Mouse (Mus musculus) MEL (cell line): ENCODE results near the gene Srgn. TPM values are rescaled to one million over a fixed set of nuclear protein-coding genes. Genes with fewer than 3 reads are reported as not detected.

ENCODE experiments used
- DNase-seq: peaks from one replicate; pipeline ENCODE4 v3.0.0; 2011; ENCODE audit warnings: low read depth, low spot score
- H3K27ac ChIP-seq: 2 replicates; pipeline ENCODE4 v1.5.1; 2012; ENCODE audit warnings: low read depth, mild to moderate bottlenecking, control low read depth, low read length, moderate library complexity; ENCODE audit not compliant: control insufficient read depth
- H3K27me3 ChIP-seq, 2 experiments: fragments of 150-350 bp in 1 of 2; sonication (generic) in 1 of 2; 2 replicates each; pipeline ENCODE4 v1.6.1; 2012; ENCODE audit warnings: low read length in 2 of 2, mild to moderate bottlenecking in 2 of 2, improper control_type of control experiment in 1 of 2, moderate library complexity in 1 of 2; ENCODE audit not compliant: insufficient read depth in 2 of 2, control insufficient read depth in 1 of 2
- H3K36me3 ChIP-seq, 2 experiments: 2 replicates each; pipeline ENCODE4 v1.6.1; 2012 to 2014; ENCODE audit warnings: low read length in 2 of 2, improper control_type of control experiment in 1 of 2, inconsistent platforms in 1 of 2, mild to moderate bottlenecking in 1 of 2; ENCODE audit not compliant: insufficient read depth in 2 of 2, control insufficient read depth in 1 of 2
- H3K4me1 ChIP-seq, 2 experiments: fragments of 150-350 bp in 1 of 2; sonication (generic) in 1 of 2; 2 replicates each; pipeline ENCODE4 v1.6.1; 2012; ENCODE audit warnings: low read length in 2 of 2, improper control_type of control experiment in 1 of 2, mild to moderate bottlenecking in 1 of 2; ENCODE audit not compliant: insufficient read depth in 2 of 2, control insufficient read depth in 1 of 2
- H3K4me3 ChIP-seq, 2 experiments: fragments of 150-350 bp in 1 of 2; sonication (generic) in 1 of 2; 2 replicates each; pipeline ENCODE4 v1.5.1; 2012; ENCODE audit warnings: low read depth in 2 of 2, low read length in 2 of 2, mild to moderate bottlenecking in 2 of 2, moderate library complexity in 2 of 2, control low read depth in 1 of 2, improper control_type of control experiment in 1 of 2; ENCODE audit not compliant: control insufficient read depth in 1 of 2, insufficient read depth in 1 of 2
- H3K79me2 ChIP-seq: 2 replicates; pipeline ENCODE4 v1.6.1; 2012; ENCODE audit warnings: mild to moderate bottlenecking, low read length, moderate library complexity; ENCODE audit not compliant: control insufficient read depth, poor library complexity, insufficient read depth
- H3K9ac ChIP-seq: 2 replicates; pipeline ENCODE4 v1.6.1; 2012; ENCODE audit warnings: low read depth, mild to moderate bottlenecking, control low read depth, low read length, moderate library complexity; ENCODE audit not compliant: control insufficient read depth, poor library complexity, severe bottlenecking
- H3K9me3 ChIP-seq: fragments of 150-350 bp; sonication (generic); replicated peaks from 2 replicates; pipeline ENCODE4 v1.6.1; 2012; ENCODE audit warnings: mild to moderate bottlenecking, low read length, improper control_type of control experiment, moderate library complexity; ENCODE audit not compliant: insufficient read depth
- BHLHE40 ChIP-seq: IDR thresholded peaks from 2 replicates; pipeline ENCODE4 v1.6.1; 2012; ENCODE audit warnings: low read depth, mild to moderate bottlenecking, inconsistent platforms, low read length, improper control_type of control experiment, borderline replicate concordance
- CHD1 ChIP-seq: IDR thresholded peaks from 2 replicates; pipeline ENCODE4 v1.6.1; 2012; ENCODE audit warnings: low read depth, mild to moderate bottlenecking, inconsistent platforms, low read length, improper control_type of control experiment
- CHD2 ChIP-seq: IDR thresholded peaks from 2 replicates; pipeline ENCODE4 v1.6.1; 2011; ENCODE audit warnings: low read length, improper control_type of control experiment
- CTCF ChIP-seq, 3 experiments: IDR thresholded peaks in 2 of 3; conservative IDR thresholded peaks in 1 of 3; 2 replicates each; pipeline ENCODE4 v1.5.1; 2011 to 2012; ENCODE audit warnings: low read length in 3 of 3, low read depth in 2 of 3, mild to moderate bottlenecking in 2 of 3, improper control_type of control experiment in 1 of 3, inconsistent platforms in 1 of 3, mixed read lengths in 1 of 3, moderate library complexity in 1 of 3; ENCODE audit not compliant: control insufficient read depth in 1 of 3, insufficient read depth in 1 of 3, poor library complexity in 1 of 3, severe bottlenecking in 1 of 3
- E2F4 ChIP-seq: IDR thresholded peaks from 2 replicates; pipeline ENCODE4 v1.6.1; 2011; ENCODE audit warnings: low read depth, low read length, improper control_type of control experiment, borderline replicate concordance
- ELF1 ChIP-seq: IDR thresholded peaks from 2 replicates; pipeline ENCODE4 v1.6.1; 2014; ENCODE audit warnings: low read depth, mild to moderate bottlenecking, inconsistent platforms, low read length, improper control_type of control experiment, moderate library complexity
- EP300 ChIP-seq, 2 experiments: IDR thresholded peaks; 2 replicates each; pipeline ENCODE4 v1.6.1; 2011; ENCODE audit warnings: improper control_type of control experiment in 2 of 2, low read length in 2 of 2, low read depth in 1 of 2, mild to moderate bottlenecking in 1 of 2
- ETS1 ChIP-seq: IDR thresholded peaks from 2 replicates; pipeline ENCODE4 v1.6.1; 2012; ENCODE audit warnings: low read depth, mild to moderate bottlenecking, inconsistent platforms, low read length, improper control_type of control experiment, moderate library complexity
- GABPA ChIP-seq: IDR thresholded peaks from 2 replicates; pipeline ENCODE4 v1.6.1; 2012; ENCODE audit warnings: low read depth, mild to moderate bottlenecking, inconsistent platforms, low read length, improper control_type of control experiment, moderate library complexity
- GATA1 ChIP-seq: IDR thresholded peaks from 2 replicates; pipeline ENCODE4 v1.6.1; 2011; ENCODE audit warnings: low read depth, low read length, improper control_type of control experiment
- HCFC1 ChIP-seq: IDR thresholded peaks from 2 replicates; pipeline ENCODE4 v1.6.1; 2012; ENCODE audit warnings: low read depth, mild to moderate bottlenecking, inconsistent platforms, low read length, improper control_type of control experiment, moderate library complexity
- JUND ChIP-seq: IDR thresholded peaks from 2 replicates; pipeline ENCODE4 v1.6.1; 2011; ENCODE audit warnings: low read depth, mild to moderate bottlenecking, improper control_type of control experiment, low read length
- KAT2A ChIP-seq: conservative IDR thresholded peaks from 2 replicates; pipeline ENCODE4 v1.6.1; 2012; ENCODE audit warnings: low read depth, low read length, improper control_type of control experiment, inconsistent platforms
- MAFK ChIP-seq: IDR thresholded peaks from 2 replicates; pipeline ENCODE4 v1.6.1; 2011; ENCODE audit warnings: low read depth, mild to moderate bottlenecking, low read length, improper control_type of control experiment, borderline replicate concordance
- MAX ChIP-seq: IDR thresholded peaks from 2 replicates; pipeline ENCODE4 v1.6.1; 2011; ENCODE audit warnings: low read length, improper control_type of control experiment
- MAZ ChIP-seq: IDR thresholded peaks from 2 replicates; pipeline ENCODE4 v1.6.1; 2012; ENCODE audit warnings: low read depth, mild to moderate bottlenecking, inconsistent platforms, low read length, improper control_type of control experiment
- MEF2A ChIP-seq: IDR thresholded peaks from 2 replicates; pipeline ENCODE4 v1.6.1; 2014; ENCODE audit warnings: low read depth, mild to moderate bottlenecking, inconsistent platforms, low read length, improper control_type of control experiment; ENCODE audit not compliant: poor library complexity, insufficient replicate concordance, severe bottlenecking; ENCODE audit errors: extremely low read depth
- MXI1 ChIP-seq: IDR thresholded peaks from 2 replicates; pipeline ENCODE4 v1.6.1; 2011; ENCODE audit warnings: mild to moderate bottlenecking, low read depth, low read length, improper control_type of control experiment
- MYB ChIP-seq: IDR thresholded peaks from 2 replicates; pipeline ENCODE4 v1.6.1; 2011; ENCODE audit warnings: mild to moderate bottlenecking, low read depth, low read length, improper control_type of control experiment
- MYC ChIP-seq: IDR thresholded peaks from 2 replicates; pipeline ENCODE4 v1.6.1; 2011; ENCODE audit warnings: low read depth, mild to moderate bottlenecking, low read length, improper control_type of control experiment, moderate library complexity
- NELFE ChIP-seq: IDR thresholded peaks from 2 replicates; pipeline ENCODE4 v1.6.1; 2011; ENCODE audit warnings: low read depth, low read length, improper control_type of control experiment
- NRF1 ChIP-seq: IDR thresholded peaks from 2 replicates; pipeline ENCODE4 v1.6.1; 2014; ENCODE audit warnings: low read depth, mild to moderate bottlenecking, inconsistent platforms, low read length, improper control_type of control experiment, moderate library complexity; ENCODE audit not compliant: poor library complexity, insufficient read depth, severe bottlenecking
- POLR2A ChIP-seq, 2 experiments: IDR thresholded peaks; 2 replicates each; pipeline ENCODE4 v1.6.1; 2011 to 2012; ENCODE audit warnings: low read length in 2 of 2, mild to moderate bottlenecking in 2 of 2, control low read depth in 1 of 2, improper control_type of control experiment in 1 of 2, low read depth in 1 of 2, moderate library complexity in 1 of 2; ENCODE audit not compliant: control insufficient read depth in 1 of 2, insufficient read depth in 1 of 2, poor library complexity in 1 of 2
- POLR2AphosphoS2 ChIP-seq: IDR thresholded peaks from 2 replicates; pipeline ENCODE4 v1.6.1; 2011; ENCODE audit warnings: low read length, improper control_type of control experiment
- POLR2AphosphoS5 ChIP-seq: IDR thresholded peaks from 2 replicates; pipeline ENCODE4 v1.6.1; 2012; ENCODE audit warnings: low read depth, borderline replicate concordance, mild to moderate bottlenecking, inconsistent platforms, low read length, moderate library complexity, mixed read lengths
- RAD21 ChIP-seq: IDR thresholded peaks from 2 replicates; pipeline ENCODE4 v1.6.1; 2011; ENCODE audit warnings: mild to moderate bottlenecking, low read depth, low read length, improper control_type of control experiment
- SIN3A ChIP-seq: IDR thresholded peaks from 2 replicates; pipeline ENCODE4 v1.6.1; 2012; ENCODE audit warnings: low read length, improper control_type of control experiment, inconsistent platforms
- SMC3 ChIP-seq: IDR thresholded peaks from 2 replicates; pipeline ENCODE4 v1.6.1; 2011; ENCODE audit warnings: low read depth, low read length, improper control_type of control experiment
- TAL1 ChIP-seq: IDR thresholded peaks from 2 replicates; pipeline ENCODE4 v1.6.1; 2012; ENCODE audit warnings: mild to moderate bottlenecking, inconsistent platforms, low read length, moderate library complexity, mixed read lengths
- TBP ChIP-seq: IDR thresholded peaks from 2 replicates; pipeline ENCODE4 v1.8.0; 2011; ENCODE audit warnings: low read depth, low read length, improper control_type of control experiment
- TCF12 ChIP-seq: IDR thresholded peaks from 2 replicates; pipeline ENCODE4 v1.6.1; 2014; ENCODE audit warnings: low read depth, mild to moderate bottlenecking, inconsistent platforms, low read length, improper control_type of control experiment, moderate library complexity
- UBTF ChIP-seq: IDR thresholded peaks from 2 replicates; pipeline ENCODE4 v1.6.1; 2012; ENCODE audit warnings: low read depth, mild to moderate bottlenecking, inconsistent platforms, low read length, improper control_type of control experiment, moderate library complexity, borderline replicate concordance; ENCODE audit not compliant: insufficient read depth
- USF1 ChIP-seq: IDR thresholded peaks from 2 replicates; pipeline ENCODE4 v1.6.1; 2014; ENCODE audit warnings: low read depth, mild to moderate bottlenecking, inconsistent platforms, low read length, improper control_type of control experiment, moderate library complexity
- USF2 ChIP-seq, 2 experiments: IDR thresholded peaks; 2 replicates each; pipeline ENCODE4 v1.6.1; 2011 to 2012; ENCODE audit warnings: improper control_type of control experiment in 2 of 2, low read length in 2 of 2, borderline replicate concordance in 1 of 2, inconsistent platforms in 1 of 2, low read depth in 1 of 2, mild to moderate bottlenecking in 1 of 2; ENCODE audit not compliant: insufficient read depth in 1 of 2
- ZC3H11A ChIP-seq: IDR thresholded peaks from 2 replicates; pipeline ENCODE4 v1.6.1; 2012; ENCODE audit warnings: low read depth, mild to moderate bottlenecking, inconsistent platforms, low read length, improper control_type of control experiment
- ZKSCAN1 ChIP-seq: IDR thresholded peaks from 2 replicates; pipeline ENCODE4 v1.6.1; 2012; ENCODE audit warnings: low read depth, mild to moderate bottlenecking, inconsistent platforms, low read length, improper control_type of control experiment, moderate library complexity
- ZMIZ1 ChIP-seq: IDR thresholded peaks from 2 replicates; pipeline ENCODE4 v1.6.1; 2012; ENCODE audit warnings: low read depth, mild to moderate bottlenecking, inconsistent platforms, low read length, improper control_type of control experiment, moderate library complexity
- ZNF384 ChIP-seq: IDR thresholded peaks from 2 replicates; pipeline ENCODE4 v1.6.1; 2012; ENCODE audit warnings: low read depth, mild to moderate bottlenecking, inconsistent platforms, low read length, improper control_type of control experiment
- polyA plus RNA-seq, 2 experiments: library from polyadenylated mRNA; stranded (reverse) in 1 of 2; unstranded in 1 of 2; fragments of >175 nt in 1 of 2; fragments of >200 nt in 1 of 2; gene quantifications; 2 replicates each; pipeline versions ENCODE4 v1.2.1 to v1.2.4; 2012; ENCODE audit warnings: low replicate concordance in 2 of 2, low read depth in 1 of 2; ENCODE audit not compliant: insufficient read length in 2 of 2, insufficient read depth in 1 of 2, missing spikeins in 1 of 2
- total RNA-seq: library from RNA; depleted of rRNA; stranded (reverse); fragments of 300-350 nt; gene quantifications from 2 replicates; pipeline ENCODE4 v1.2.3, GENCODE M21; 2012

Srgn gene
- total and polyA plus RNA-seq, 3 experiments, result 164 to 217 TPM; not detected in 1

- Histone ChIP-seq H3K27me3 (no peaks in the 10 kb centered on the region), H3K36me3 (peaks cover 3 to 20% of the 10 kb centered on the region in 2 experiments; a peak in 3 of 4 replicates), H3K27ac (no peak overlapping the region), H3K4me1 (peaks cover 3 to 12% of the 10 kb centered on the region in 2 experiments; a peak in 2 of 4 replicates), H3K9me3 (no peaks in the 10 kb centered on the region), H3K9ac (no peak overlapping the region), H3K4me3 (no peak overlapping the region), H3K79me2 (peaks cover 29% of the 10 kb centered on the region)
- peak; percentile 88 for DNase-seq
- TF ChIP-seq GATA1 (no peak), MYC (no peak), NRF1 (no peak), TBP (no peak), E2F4 (no peak), MAFK (no peak), USF2 (IDR thresholded peaks at IDR 0.05; ENCODE audit: borderline replicate concordance in 1 of 2, insufficient read depth in 1 of 2, low read depth in 1 of 2, low read length in 2 of 2) (no peak), CTCF (IDR thresholded peaks at IDR 0.05 in 2 of 3, conservative IDR thresholded peaks at IDR 0.05 in 1 of 3; ENCODE audit: control insufficient read depth in 1 of 3, insufficient read depth in 1 of 3, low read depth in 2 of 3, low read length in 3 of 3, poor library complexity in 1 of 3, severe bottlenecking in 1 of 3) (peak; percentile 59 to 78 (median 76)), TCF12 (no peak), POLR2AphosphoS2 (no peak), EP300 (IDR thresholded peaks at IDR 0.05; ENCODE audit: low read depth in 1 of 2, low read length in 2 of 2) (no peak), NELFE (no peak), MYB (no peak), ZKSCAN1 (no peak), ZNF384 (no peak), MEF2A (no peak), ZMIZ1 (no peak), KAT2A (no peak), MXI1 (0 out of 2 replicates have a peak, but pooled peaks have one; percentile 35), POLR2AphosphoS5 (no peak), CHD2 (no peak), TAL1 (no peak), CHD1 (no peak), ZC3H11A (peak; percentile 52), RAD21 (peak; percentile 58), UBTF (no peak), SIN3A (peak; percentile 55; the same call in 1 of the 2 replicates), SMC3 (peak; percentile 80), JUND (no peak), BHLHE40 (no peak), MAZ (no peak), GABPA (no peak), MAX (no peak), HCFC1 (no peak), USF1 (0 out of 2 replicates have a peak, but pooled peaks have one; percentile 18), ETS1 (no peak), POLR2A (IDR thresholded peaks at IDR 0.05; ENCODE audit: control insufficient read depth in 1 of 2, insufficient read depth in 1 of 2, low read depth in 1 of 2, low read length in 2 of 2, poor library complexity in 1 of 2) (no peak), ELF1 (no peak)
These were observed 39.0 kb downstream of the Srgn start for GRCm38 (mm10) chr10:62488266-62488665.
